Mouse (Mus musculus): ENCODE data around the gene Erh.

Gene Erh

GRCm38 (mm10) chr12:80615371-80616257, 28.5 kb downstream of the Erh start:
- DNase-seq, result no peak

GRCm38 (mm10) chr12:80612113-80612791, 31.9 kb downstream of the Erh start:
- DNase-seq, result no peak

GRCm38 (mm10) chr12:80609928-80610327, 34.2 kb downstream of the Erh start:
- DNase-seq, result no peak

GRCm38 (mm10) chr12:80608576-80608975, 35.6 kb downstream of the Erh start:
- DNase-seq, result no peak

- DNase-seq, result no peak
These were observed 39.9 kb downstream of the Erh start for GRCm38 (mm10) chr12:80604218-80604617.

GRCm38 (mm10) chr12:80603566-80603965, 40.6 kb downstream of the Erh start:
- peak; percentile 5 to 56 for DNase-seq

- no peak for DNase-seq
These were observed 41.7 kb downstream of the Erh start for GRCm38 (mm10) chr12:80602432-80602831.

- no peak for DNase-seq
These were observed 42.4 kb downstream of the Erh start for GRCm38 (mm10) chr12:80601597-80602269.

- peak; percentile 3 to 17 for DNase-seq
These were observed 45.4 kb downstream of the Erh start for GRCm38 (mm10) chr12:80598756-80599155.

- DNase-seq, result no peak
These were observed 45.9 kb downstream of the Erh start for GRCm38 (mm10) chr12:80598236-80598635.

- no peak for DNase-seq
These were observed 48.2 kb downstream of the Erh start for GRCm38 (mm10) chr12:80595968-80596367.

- no peak for DNase-seq
These were observed 48.6 kb downstream of the Erh start for GRCm38 (mm10) chr12:80595566-80595965.

GRCm38 (mm10) chr12:80594781-80595180, 49.4 kb downstream of the Erh start:
- no peak for DNase-seq

GRCm38 (mm10) chr12:80594141-80594540, 50.0 kb downstream of the Erh start:
- no peak for DNase-seq

- peak in 1 of 2 experiments; percentile 38 for DNase-seq
These were observed 59.2 kb downstream of the Erh start for GRCm38 (mm10) chr12:80584973-80585372.

Data from kidney, postnatal 36 days (tissue).